Mouse (Mus musculus): ENCODE measurements around the gene Lrrc57.
A peak's percentile ranks its signal among the peaks of the same experiment; 100 is the strongest.

The Lrrc57 gene

DNA sequence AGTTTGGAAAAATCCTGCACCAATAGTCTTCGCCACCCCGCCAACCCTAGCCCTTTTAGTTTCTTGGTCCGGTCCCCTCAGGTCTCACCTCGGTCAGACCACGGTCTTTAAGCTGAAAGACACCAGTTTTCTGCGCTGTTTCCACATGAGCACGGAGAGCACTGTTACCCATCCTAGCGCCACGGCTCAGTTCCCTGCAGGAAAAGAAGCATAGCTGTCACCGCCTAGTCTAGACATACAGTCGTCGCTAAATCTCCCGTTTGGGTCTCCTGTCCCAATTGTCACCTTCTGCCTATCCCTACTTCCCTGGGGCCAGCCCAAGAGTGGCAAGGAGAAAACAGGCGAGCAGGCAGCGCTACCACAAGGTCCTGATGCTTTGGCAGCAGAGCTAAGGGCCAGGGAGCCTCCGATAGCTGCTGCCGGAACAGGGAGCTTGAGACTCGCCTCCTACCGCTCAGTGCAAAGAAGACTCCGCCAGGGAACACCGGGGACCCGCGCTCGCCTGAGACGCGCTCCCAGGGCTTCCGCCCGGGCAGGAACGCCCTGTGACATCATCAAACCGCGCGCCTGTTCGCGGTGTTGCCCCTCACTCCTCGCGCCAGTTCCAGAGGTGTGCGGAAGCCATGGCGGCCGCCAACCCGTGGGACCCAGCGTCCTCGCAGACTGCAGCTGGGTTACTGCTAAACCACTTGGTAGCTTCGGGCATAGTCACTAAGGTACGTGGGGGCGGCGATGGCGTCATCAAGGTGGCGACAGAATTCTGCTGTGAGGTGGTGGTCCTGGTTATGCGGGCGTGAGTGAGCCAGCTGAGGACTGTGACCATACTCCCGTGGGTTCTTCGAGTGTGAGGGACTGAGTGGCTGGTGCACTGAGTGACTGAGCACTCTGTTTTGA, at the start of gene Lrrc57, which contains the start of gene Haus2:
Gene Lrrc57, minus strand, starts transcription at position 691 of the 894 bp plus-strand sequence.
Gene Haus2, plus strand, starts transcription at position 554 of the 894 bp plus-strand sequence.
- DNase-seq (ENCODE audit: extremely low read depth, low read depth): peak; percentile 77

DNA sequence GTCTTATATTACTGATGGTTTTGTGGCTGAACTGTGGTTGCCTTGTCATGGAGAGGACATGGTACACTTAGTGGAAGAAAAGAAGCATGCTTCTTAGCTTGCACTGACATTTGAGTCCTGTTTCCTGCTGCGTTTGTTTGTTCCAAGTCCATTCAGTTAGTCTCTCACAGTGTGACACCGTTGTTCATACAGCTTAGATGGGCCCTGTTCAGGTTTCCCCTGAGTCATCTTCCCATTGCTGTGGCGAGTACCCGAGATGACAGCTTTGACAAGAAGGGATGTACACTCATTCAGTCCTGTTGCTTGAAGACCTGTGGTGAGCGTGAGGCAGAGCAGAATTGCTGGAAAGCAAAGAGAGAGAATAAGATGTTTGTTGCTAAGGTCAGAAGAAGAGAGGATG, 49.2 kb upstream of the Lrrc57 start:
- peak; percentile 42 for DNase-seq (ENCODE audit: extremely low read depth, low read depth)

DNA sequence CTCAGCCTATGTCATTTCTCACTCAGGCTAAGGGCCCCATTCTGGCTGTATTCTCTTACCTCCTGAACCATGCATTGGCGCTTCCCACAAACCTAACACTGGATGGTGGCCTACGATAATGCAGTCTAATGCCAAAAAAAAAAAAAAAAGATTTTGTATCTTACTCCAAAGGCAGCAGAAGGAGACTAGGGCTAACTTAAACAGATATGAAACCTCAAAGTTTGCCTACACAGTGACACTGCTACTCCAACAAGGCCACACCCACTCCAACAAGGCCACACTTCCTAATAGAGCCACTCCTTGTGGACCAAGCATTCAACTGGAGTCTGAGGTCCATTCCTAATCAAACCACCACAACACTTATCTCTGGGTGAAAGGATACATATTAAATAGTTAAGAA, 47.4 kb upstream of the Lrrc57 start:
- peak; percentile 83 for DNase-seq (ENCODE audit: extremely low read depth, low read depth)

DNA sequence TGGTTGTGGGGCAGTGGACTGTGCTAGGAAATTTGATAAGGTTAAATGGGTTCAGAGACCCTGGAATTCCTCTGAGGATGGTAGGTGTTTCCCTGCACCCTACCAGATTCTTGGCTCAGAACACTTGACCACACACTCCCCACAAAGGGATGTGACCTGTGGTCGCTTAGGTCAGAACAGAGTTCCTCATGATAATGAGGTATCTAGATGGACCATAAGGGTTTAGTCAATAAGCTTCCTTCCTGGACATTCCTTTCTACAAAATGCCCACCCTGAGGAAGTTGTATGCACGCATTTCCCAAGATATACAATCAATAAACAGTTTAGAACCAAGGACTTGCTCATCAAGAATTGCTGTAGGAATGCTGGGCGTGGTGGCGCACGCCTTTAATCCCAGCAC, 46.6 kb upstream of the Lrrc57 start:
- DNase-seq (ENCODE audit: extremely low read depth, low read depth): no peak

DNA sequence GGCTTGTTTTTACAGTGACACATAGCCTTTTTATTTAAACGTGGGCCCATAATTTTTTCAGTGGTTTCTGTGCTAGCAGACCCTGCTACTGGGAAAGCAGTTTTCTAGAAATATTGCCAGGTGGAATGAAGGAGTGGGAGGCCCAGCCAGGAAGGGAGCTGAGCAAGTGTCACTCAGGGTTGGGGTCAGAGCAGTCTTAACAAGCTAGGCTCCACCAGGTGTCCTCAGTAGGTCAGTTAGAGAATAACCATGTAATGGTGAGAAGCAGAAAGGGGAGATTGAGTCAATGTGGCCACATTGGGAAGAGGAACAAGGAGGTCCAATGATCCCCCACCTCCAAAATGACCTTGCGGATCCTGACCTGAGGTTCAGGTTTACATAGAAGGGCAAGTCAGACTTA, 45.4 kb upstream of the Lrrc57 start:
- DNase-seq (ENCODE audit: extremely low read depth, low read depth): no peak

DNA sequence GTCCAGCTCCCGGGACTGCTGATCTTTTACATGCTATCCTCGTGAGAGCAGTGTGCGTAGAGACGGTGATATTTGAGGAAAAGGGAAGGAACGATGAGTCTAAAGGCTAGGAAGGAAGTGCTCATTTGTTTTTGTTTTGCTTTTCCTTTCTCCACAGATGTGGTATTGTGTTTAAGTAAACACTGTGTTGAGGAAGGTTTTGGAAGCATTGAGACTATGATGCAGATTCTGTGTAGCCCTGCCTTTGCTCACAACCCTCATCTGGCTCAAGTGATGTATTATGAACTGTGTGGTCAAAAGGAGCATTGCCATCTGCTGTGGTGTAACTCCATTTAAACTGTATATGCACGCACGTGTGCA, 43.6 kb upstream of the Lrrc57 start:
- DNase-seq (ENCODE audit: extremely low read depth, low read depth): no peak

DNA sequence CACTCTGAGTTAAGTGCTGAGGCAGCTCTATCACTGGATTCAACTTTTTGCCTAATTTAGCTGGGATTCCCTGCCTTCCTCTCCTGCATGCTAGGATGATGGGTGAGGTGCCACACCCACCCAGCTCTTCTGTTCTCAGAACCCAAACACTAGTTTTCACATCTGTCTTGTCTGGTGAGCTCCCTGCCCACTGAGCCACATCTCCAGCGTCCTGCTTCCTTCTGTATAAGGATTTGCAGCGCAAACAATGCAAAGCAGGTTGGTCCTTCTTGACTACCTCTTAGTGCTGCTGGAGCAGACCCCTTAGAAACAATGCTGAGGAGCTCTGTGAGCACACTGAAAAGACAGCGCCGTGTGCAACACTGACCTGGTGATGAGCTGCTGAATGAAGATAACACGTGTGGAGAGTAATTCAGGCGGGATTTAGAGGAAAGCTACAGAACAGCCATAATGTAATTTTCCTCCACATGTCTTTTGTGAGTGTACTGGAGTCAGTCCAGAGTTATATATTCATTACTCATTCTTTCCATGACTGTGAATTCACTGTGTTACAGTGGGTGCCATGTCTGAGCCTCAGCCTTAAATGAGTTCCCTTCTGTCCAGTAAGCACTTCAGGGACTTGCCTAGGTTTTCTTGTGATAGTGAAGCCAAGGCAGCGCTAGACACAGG, 43.1 kb upstream of the Lrrc57 start:
- DNase-seq (ENCODE audit: extremely low read depth, low read depth): no peak

DNA sequence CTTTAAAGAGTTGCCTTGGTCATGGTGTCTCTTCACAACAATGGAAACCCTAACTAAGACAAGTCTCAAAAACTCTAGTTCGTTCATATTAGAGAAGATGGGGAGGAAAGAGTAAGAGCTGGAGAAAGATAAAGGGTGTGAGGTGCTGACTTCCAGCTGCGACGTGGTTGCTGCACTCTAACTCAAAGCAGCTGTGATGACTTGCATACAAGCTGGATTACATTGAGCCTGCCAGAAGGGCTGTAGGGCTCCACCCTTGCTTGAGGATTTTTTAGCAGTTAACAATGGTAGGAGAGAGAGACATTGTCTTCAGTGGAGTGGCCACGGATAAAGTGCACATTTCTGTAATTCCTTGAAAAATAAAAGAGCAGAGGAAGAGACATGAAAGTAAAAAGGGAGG, 37.5 kb upstream of the Lrrc57 start:
- DNase-seq (ENCODE audit: extremely low read depth, low read depth): no peak

DNA sequence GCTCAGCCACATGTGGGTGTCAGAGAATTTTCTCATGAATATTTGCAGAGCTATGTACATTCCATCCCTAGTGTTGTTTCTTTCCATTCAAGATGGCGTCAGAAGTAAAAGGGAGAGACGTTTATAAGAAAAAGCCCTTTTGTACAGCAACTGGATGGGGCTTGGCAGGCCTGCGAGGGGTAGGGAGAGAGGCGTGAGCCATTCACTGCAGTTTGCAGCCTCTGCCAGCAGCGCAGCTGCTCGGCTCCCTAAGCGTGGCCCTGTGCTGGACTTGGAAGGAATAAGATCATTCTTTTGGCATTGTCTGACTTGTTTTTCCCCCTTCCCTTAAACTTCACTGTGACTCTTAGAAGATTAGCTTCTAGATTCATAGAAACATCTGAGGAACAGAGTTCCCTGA, 34.5 kb upstream of the Lrrc57 start:
- no peak for DNase-seq (ENCODE audit: extremely low read depth, low read depth)

DNA sequence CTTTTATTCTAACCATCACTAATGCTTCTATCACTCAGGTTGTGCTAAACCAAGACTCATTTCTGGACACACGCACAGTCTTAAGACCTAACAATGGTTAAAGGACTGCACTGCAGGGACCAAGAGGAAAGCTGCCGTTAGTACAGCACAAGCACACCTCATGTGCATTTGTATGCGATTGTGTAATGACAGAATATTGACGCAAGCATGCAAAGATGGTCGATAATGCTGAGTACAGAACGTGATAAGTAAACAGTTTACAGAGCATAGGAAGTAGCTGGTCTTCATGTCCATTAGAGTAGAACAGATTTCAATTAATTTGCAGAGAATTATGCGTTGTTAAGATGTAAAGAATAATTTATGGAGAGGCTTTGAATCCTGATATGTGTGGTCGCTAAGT, 31.5 kb upstream of the Lrrc57 start:
- DNase-seq (ENCODE audit: extremely low read depth, low read depth): no peak

DNA sequence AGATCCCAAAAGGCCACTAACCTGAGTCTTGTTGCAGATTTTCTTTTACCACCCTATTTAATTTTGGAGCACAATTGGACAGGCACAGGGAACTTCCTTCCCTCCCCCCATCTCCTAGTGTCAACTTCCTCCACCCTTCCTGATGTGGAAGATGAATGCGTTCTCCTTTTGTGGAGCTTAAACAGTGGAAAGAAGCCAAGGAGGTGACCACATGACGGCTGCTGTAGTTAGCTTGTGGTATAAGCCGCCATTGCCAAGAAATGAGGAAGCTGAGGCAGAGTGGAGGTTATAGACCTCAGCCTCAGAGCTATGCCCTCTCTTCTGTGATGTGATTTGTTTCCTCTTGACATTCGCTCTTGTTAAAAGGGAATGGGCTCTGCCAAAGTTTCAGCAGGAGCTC, 22.6 kb upstream of the Lrrc57 start:
- peak; percentile 96 for DNase-seq (ENCODE audit: extremely low read depth, low read depth)

DNA sequence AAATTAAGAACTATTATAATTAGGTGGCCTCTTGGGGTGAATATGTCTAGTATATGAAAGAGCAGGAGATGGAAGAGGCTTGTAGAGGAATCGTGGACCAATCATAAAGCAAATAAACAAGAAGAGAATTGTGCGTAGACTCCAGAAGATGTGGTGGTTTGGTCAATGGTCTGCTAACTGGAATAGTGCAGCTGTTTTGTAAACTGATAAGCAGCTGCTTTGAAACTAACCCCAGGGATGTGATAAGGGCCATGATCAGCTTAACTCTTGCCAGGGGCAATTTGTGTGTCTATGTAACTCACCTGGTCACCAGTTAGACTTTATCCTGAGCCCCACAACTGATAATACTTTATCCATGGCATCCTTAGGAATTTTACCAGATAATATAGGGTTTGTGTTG, 22.2 kb upstream of the Lrrc57 start:
- no peak for DNase-seq (ENCODE audit: extremely low read depth, low read depth)

DNA sequence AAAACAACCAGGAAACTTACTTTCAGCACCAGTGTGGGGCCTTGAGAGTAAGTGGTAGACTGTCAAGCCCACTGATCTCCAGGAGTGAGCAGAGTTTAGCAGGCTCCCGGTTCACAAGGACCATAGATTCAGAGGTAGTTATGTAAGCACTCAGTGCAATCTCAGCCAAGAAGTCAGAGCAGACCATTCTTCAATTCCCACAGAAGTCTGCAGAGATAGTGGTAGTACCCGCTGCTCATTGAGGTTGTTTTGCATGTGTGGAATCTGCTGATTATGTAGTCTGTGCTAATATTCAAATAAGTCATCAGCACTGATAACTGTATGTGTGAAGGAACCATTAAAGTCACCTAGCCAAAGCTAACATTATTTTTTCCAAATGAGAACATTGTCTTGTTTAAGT, 21.3 kb upstream of the Lrrc57 start:
- DNase-seq (ENCODE audit: extremely low read depth, low read depth): no peak

DNA sequence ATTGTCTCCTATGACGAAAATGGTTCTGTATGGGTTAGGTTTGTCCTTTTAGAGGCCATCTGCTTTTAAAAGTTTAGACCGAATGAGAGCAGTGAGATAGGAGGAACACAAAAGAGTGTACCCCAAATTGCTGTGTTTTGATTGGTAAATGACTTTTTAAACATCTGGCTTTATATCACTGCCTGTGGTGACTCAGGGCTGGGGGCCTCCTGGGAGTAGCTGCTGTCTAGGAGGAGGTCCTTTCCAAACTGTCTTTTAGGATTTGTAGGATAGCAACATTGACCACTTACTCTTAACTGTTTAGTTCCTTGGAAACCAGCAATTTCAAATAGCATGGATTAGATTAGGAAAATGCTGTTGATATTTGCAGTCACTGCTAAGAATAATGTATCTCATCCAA, 20.9 kb upstream of the Lrrc57 start:
- DNase-seq (ENCODE audit: extremely low read depth, low read depth): no peak

DNA sequence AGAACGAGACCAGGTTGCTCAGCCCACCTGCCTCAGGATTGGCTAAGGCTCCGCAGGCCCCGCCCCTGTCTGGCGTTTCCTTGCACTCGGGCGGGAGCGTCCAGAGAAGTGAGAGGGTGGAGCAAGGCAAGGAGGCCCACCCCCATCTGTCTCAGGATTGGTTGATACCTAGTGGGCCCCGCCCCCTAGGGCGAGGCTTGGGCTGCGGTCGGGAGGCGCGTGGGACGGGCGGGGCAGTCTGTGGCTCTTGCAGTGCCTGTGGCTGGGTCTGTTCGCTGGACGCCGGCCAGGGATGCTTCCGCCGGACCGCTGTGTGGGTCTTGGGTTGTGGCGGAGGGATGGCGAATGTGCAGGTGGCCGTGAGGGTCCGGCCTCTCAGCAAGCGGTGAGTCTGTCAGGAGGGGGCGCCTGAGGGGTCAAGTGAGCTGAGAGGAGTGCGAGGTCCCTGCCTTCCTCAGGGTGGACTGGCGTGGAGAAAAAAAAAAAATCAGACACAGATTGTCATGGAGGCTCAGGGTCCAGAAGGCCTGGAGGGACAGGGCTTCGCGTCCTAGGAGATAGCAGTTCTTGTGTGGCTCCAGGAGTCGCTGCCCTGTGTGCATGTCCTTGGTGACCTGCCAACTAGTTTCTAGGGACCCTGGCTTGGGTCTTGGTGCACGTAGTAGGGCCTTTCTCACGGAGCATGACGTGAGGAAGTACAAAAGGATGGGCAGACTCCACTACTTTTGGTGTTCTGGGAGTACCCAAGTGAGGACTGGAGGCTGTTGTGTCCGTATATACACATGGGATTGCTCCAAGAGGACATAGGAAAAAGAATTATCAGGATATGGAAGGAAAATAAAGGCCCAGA, 19.8 kb upstream of the Lrrc57 start, which contains the start of gene Stard9:
Gene Stard9, plus strand, starts transcription at position 236 of the 850 bp plus-strand sequence.
- DNase-seq (ENCODE audit: extremely low read depth, low read depth): peak; percentile 94

DNA sequence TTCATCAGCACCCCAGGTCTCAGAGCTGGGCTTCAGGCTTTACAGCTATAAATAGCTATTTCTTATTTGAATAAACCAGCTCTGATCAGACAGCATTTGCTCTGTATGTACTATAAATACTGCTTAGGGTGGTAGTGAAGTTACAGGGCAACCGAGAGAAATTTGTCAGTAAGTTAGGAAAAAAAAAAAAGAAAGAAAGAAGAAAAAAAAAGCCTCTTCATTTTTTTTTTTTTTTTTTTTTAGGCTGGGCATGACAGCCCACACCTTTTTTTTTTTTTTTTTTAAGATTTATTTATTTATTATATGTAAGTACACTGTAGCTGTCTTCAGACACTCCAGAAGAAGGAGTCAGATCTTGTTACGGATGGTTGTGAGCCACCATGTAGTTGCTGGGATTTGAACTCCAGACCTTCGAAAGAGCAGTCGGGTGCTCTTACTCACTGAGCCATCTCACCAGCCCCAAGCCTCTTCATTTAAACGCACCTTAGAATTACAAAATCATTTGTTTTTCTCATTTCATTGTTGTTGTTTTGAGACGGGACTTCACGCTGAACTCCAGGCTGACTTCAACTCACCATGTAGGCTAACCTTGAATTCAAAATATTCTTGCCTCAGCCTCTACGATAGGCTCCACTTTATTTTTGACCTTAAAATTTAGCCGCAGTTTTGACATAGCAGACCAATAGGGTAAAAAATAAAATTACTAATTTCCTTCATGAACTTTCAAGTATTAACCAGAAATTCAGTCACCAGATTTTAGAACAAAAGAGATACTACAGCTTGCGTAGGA, 19.0 kb upstream of the Lrrc57 start:
- no peak for DNase-seq (ENCODE audit: extremely low read depth, low read depth)

DNA sequence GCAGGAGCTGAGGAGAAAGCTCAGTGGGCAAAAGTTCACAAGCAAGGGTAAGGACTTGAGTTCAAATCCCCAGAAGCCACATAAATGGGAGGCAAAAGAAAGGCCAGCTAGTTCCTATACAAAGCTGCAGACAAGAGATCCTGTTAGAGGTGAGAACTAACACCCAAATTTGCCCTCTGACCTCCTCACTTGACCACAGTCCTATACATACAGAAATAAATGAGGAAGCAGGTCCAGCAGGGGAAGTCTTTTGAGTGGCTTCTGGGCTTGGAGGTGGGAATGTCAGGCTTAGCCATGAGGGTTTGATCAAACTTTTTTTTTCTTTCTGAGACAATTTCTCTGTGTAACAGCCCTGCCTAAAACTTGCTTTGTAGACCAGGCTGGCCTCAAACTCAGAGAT, 13.6 kb upstream of the Lrrc57 start:
- DNase-seq (ENCODE audit: extremely low read depth, low read depth): no peak

DNA sequence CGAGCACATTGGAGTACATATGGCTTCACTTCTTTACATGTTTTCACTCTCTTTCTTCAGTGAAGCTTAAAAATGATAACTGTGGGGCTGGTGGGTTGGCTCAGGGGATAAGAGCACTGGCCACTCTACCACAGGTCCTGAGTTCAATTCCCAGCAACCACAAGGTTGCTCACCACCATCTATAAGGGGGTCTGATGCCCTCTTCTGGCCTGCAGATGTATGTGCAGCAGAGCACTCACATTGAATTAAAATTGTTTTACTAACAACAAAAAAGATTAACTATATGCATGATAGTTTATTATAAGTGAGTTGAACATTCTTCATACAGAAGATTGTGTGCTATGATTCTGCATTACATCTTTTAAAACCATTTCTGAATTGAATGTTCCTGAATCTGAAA, 10.2 kb upstream of the Lrrc57 start:
- DNase-seq (ENCODE audit: extremely low read depth, low read depth): no peak

DNA sequence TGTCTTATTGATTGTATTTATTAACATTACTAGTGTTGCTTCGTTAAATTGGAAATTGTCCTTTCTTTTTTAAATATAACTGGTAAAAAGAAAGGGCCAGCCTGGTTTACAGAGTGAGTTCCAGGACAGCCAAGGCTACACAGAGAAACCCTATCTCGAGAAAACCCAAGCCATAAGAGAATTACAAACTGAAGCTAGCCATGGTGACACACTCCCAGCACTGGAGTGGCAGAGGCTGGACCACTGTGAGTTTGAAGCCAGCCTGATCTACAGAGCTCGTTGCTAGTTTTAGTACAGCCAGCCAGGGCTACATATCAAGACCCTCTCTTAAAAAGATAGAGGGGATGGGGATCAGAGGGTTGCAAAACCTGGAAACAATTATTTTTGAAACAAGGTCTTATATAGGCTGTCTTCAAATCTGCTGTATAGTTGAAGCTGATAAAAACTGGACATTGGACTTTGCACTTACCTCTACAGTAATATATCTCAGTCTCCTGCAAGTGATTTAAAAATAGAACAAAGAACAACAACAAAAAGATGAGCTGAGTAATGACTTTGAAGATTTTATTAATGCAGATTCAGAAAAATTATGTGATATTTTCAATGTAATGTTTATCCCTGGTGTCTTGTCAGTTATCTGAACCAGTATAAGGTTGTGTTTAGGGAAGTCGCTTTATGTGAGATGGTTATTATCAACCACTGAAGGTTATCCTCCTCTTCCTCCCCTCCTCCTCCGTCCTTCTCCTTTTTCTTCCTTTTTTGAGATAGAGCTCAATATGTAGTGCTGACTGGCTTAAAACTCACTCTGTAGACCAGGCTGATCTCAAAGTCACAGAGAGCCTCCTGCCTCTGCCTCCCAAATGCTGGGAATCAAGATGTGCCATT, 7.2 kb upstream of the Lrrc57 start:
- DNase-seq (ENCODE audit: extremely low read depth, low read depth): no peak

Data from MEL-GATA-1-ER (cell line).